Mouse (Mus musculus): ENCODE measurements around the gene Kcnh2. TPM values are rescaled to one million over a fixed set of nuclear protein-coding genes. Genes with fewer than 3 reads are reported as not detected.

Kcnh2 gene
- polyA plus RNA-seq, 1 experiment: not detected

DNA sequence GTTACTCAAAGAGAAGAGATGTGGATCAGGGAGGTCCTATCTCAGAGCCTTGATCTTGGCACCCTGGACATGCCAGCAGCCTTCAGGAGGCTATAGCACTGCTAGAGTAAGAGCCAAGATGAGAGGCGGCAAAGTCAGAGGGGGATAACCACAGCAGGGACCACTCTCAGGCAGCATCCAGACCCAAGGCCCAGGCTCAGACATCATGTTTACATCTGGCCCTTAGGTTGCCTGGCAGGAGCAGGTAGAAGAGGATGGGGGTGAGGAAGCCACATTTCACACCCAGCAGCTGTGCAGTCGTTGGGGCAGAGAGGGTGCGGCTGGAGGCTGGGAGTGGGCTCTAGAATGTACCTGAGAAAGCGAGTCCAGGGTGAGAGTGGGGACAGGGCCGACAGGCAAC, 30.5 kb downstream of the Kcnh2 start:
- Histone ChIP-seq H3K27ac (ENCODE audit: insufficient read depth, low read depth, low read length) (peak overlapping the region; percentile 34; the same call in 1 of the 2 replicates), H3K4me3 (ENCODE audit: insufficient read depth, low read depth, low read length) (no peak overlapping the region), H3K4me1 (ENCODE audit: control insufficient read depth, insufficient read depth, low read length) (peaks cover 24% of the 10 kb centered on the region)
- TF ChIP-seq POLR2A (IDR thresholded peaks at IDR 0.05; ENCODE audit: insufficient read depth, low read depth, low read length) (no peak), CTCF (IDR thresholded peaks at IDR 0.05; ENCODE audit: insufficient read depth, low read depth, low read length) (no peak)
- WGBS: 76% methylated on average over 5 of the region's 5 CpGs

GRCm38 (mm10) chr5:24320467-24320813, 31.0 kb downstream of the Kcnh2 start:
- 34% methylated on average over 6 of the region's 6 CpGs for WGBS
- H3K27ac ChIP-seq (ENCODE audit: insufficient read depth, low read depth, low read length): peak overlapping the region; percentile 7; the same call in 1 of the 2 replicates
- H3K4me1 ChIP-seq (ENCODE audit: control insufficient read depth, insufficient read depth, low read length): peaks cover 24% of the 10 kb centered on the region
- TF ChIP-seq CTCF (IDR thresholded peaks at IDR 0.05; ENCODE audit: insufficient read depth, low read depth, low read length): no peak
- no peak overlapping the region for H3K4me3 ChIP-seq (ENCODE audit: insufficient read depth, low read depth, low read length)

DNA sequence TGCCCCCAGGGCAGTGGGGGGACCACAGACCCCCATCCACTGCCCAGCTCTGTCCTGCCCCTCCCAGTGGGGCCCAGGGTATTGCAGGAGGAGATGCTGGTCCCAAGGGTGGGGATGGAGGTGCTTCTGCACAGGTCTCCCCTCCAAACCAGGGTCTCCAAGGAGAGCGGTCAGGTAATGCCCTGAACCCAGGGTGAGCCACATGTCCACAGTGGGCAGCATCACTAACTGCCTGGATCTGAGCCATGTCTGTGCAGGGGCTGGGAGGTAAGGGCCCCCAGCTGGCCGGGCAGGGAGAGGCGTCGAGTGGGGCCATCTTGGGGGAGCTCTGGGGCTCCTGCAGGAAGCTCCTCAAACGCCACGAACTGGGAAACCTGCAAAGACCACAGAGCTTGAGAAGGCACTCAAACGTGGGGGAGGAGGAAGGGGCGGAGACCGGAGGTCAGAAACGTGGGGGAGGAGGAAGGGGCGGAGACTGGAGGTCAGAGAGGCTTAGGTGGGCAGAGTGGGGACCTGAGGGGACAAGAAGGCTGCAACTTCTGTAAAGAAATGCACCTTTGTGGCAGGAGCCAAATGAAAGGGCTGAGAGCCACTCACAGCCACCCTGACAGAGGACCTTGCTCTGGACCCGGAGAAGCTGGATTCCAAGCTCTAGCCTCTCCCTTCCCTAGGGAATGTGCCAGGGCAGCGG, 31.5 kb downstream of the Kcnh2 start:
- Histone ChIP-seq H3K4me3 (ENCODE audit: insufficient read depth, low read depth, low read length) (no peak overlapping the region), H3K4me1 (ENCODE audit: control insufficient read depth, insufficient read depth, low read length) (peaks cover 24% of the 10 kb centered on the region), H3K27ac (ENCODE audit: insufficient read depth, low read depth, low read length) (peak overlapping the region; percentile 8; the same call in 1 of the 2 replicates)
- WGBS: 31% methylated on average over 13 of the region's 13 CpGs
- TF ChIP-seq POLR2A (IDR thresholded peaks at IDR 0.05; ENCODE audit: insufficient read depth, low read depth, low read length): no peak
- no peak for TF ChIP-seq CTCF (IDR thresholded peaks at IDR 0.05; ENCODE audit: insufficient read depth, low read depth, low read length)

DNA sequence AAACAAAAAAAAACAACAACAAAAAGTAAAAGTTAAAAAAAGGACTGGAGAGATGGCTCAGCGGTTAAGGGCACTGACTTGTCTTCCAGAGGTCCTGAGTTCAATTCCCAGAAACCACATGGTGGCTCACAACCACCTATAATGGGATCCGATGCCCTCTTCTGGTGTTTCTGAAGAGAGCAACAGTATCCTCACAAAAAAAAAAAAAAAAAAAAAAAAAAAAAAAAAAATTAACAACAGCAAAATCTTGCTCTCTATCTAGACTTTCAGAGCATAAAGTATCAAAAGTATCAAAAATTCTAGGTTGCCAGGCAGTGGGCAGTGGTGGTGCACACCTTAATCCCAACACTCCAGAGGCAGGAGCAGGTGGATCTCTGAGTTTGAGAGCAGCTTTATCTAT, 42.2 kb downstream of the Kcnh2 start:
- TF ChIP-seq CTCF (IDR thresholded peaks at IDR 0.05; ENCODE audit: insufficient read depth, low read depth, low read length): no peak
- TF ChIP-seq POLR2A (IDR thresholded peaks at IDR 0.05; ENCODE audit: insufficient read depth, low read depth, low read length): no peak
- H3K4me1 ChIP-seq (ENCODE audit: control insufficient read depth, insufficient read depth, low read length): no peaks in the 10 kb centered on the region
- H3K4me3 ChIP-seq (ENCODE audit: insufficient read depth, low read depth, low read length): no peak overlapping the region
- WGBS: 92% methylated on average over 2 of the region's 2 CpGs
- H3K27ac ChIP-seq (ENCODE audit: insufficient read depth, low read depth, low read length): no peak overlapping the region

DNA sequence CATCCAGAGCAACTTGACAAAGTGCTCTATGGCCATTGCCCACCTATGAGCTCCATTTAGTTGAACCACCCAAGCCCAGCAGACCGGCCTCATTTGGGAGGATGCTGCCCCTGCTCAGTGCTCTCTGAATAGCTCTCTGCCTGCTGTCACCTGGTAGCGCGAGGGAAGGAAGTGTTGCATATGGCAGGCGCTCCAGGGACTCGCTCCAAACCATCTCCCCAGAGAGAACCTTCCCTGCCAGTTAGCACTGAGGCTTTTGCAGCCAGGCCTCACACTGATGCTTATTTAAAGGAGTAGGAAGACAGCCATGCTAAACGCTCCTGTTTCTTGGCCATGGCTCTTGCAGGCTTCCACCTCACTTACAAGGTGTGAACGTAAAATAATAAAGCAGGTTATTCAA, 42.8 kb downstream of the Kcnh2 start:
- no peak for TF ChIP-seq POLR2A (IDR thresholded peaks at IDR 0.05; ENCODE audit: insufficient read depth, low read depth, low read length)
- TF ChIP-seq CTCF (IDR thresholded peaks at IDR 0.05; ENCODE audit: insufficient read depth, low read depth, low read length): no peak
- Histone ChIP-seq H3K4me3 (ENCODE audit: insufficient read depth, low read depth, low read length) (no peak overlapping the region), H3K27ac (ENCODE audit: insufficient read depth, low read depth, low read length) (no peak overlapping the region), H3K4me1 (ENCODE audit: control insufficient read depth, insufficient read depth, low read length) (no peaks in the 10 kb centered on the region)
- 73% methylated on average over 7 of the region's 7 CpGs for WGBS

- H3K27ac ChIP-seq (ENCODE audit: insufficient read depth, low read depth, low read length): no peak overlapping the region
- no peak overlapping the region for H3K4me3 ChIP-seq (ENCODE audit: insufficient read depth, low read depth, low read length)
- WGBS: 48% methylated on average over 5 of the region's 5 CpGs
- no peak for TF ChIP-seq POLR2A (IDR thresholded peaks at IDR 0.05; ENCODE audit: insufficient read depth, low read depth, low read length)
- no peak for TF ChIP-seq CTCF (IDR thresholded peaks at IDR 0.05; ENCODE audit: insufficient read depth, low read depth, low read length)
- H3K4me1 ChIP-seq (ENCODE audit: control insufficient read depth, insufficient read depth, low read length): no peaks in the 10 kb centered on the region
These were observed 44.2 kb downstream of the Kcnh2 start for GRCm38 (mm10) chr5:24307118-24307777.

- 58% methylated on average over 3 of the region's 3 CpGs for WGBS
- TF ChIP-seq POLR2A (IDR thresholded peaks at IDR 0.05; ENCODE audit: insufficient read depth, low read depth, low read length) (no peak), CTCF (IDR thresholded peaks at IDR 0.05; ENCODE audit: insufficient read depth, low read depth, low read length) (no peak)
- Histone ChIP-seq H3K4me1 (ENCODE audit: control insufficient read depth, insufficient read depth, low read length) (no peaks in the 10 kb centered on the region), H3K4me3 (ENCODE audit: insufficient read depth, low read depth, low read length) (no peak overlapping the region), H3K27ac (ENCODE audit: insufficient read depth, low read depth, low read length) (no peak overlapping the region)
These were observed 48.2 kb downstream of the Kcnh2 start for GRCm38 (mm10) chr5:24303199-24303598.

GRCm38 (mm10) chr5:24299845-24300589, 51.4 kb downstream of the Kcnh2 start:
- TF ChIP-seq POLR2A (IDR thresholded peaks at IDR 0.05; ENCODE audit: insufficient read depth, low read depth, low read length): no peak
- no peak for TF ChIP-seq CTCF (IDR thresholded peaks at IDR 0.05; ENCODE audit: insufficient read depth, low read depth, low read length)
- no peak overlapping the region for H3K27ac ChIP-seq (ENCODE audit: insufficient read depth, low read depth, low read length)
- whole genome bisulfite sequencing: 49% methylated on average over 5 of the region's 5 CpGs
- H3K4me3 ChIP-seq (ENCODE audit: insufficient read depth, low read depth, low read length): no peak overlapping the region
- no peaks in the 10 kb centered on the region for H3K4me1 ChIP-seq (ENCODE audit: control insufficient read depth, insufficient read depth, low read length)

GRCm38 (mm10) chr5:24291954-24292353, 59.5 kb downstream of the Kcnh2 start:
- no peak overlapping the region for H3K27ac ChIP-seq (ENCODE audit: insufficient read depth, low read depth, low read length)
- TF ChIP-seq CTCF (IDR thresholded peaks at IDR 0.05; ENCODE audit: insufficient read depth, low read depth, low read length) (no peak), POLR2A (IDR thresholded peaks at IDR 0.05; ENCODE audit: insufficient read depth, low read depth, low read length) (no peak)
- no peak overlapping the region for H3K4me3 ChIP-seq (ENCODE audit: insufficient read depth, low read depth, low read length)
- WGBS: 48% methylated on average over 3 of the region's 3 CpGs
- peaks cover 2% of the 10 kb centered on the region; the same call in 1 of the 2 replicates for H3K4me1 ChIP-seq (ENCODE audit: control insufficient read depth, insufficient read depth, low read length)

All from olfactory bulb, adult 2 months (tissue).